Mouse (Mus musculus): Measurements from ENCODE around the gene Iscu. TPM values are rescaled to one million over a fixed set of nuclear protein-coding genes. Genes with fewer than 3 reads are reported as not detected.

Iscu gene
- polyA plus RNA-seq, 1 experiment, result 108 TPM

GRCm38 (mm10) chr5:113730641-113731121, 41.9 kb upstream of the Iscu start:
- TF ChIP-seq CTCF (IDR thresholded peaks at IDR 0.05; ENCODE audit: control insufficient read depth, insufficient read depth, low read length) (no peak), POLR2A (IDR thresholded peaks at IDR 0.05; ENCODE audit: borderline replicate concordance, control insufficient read depth, low read depth, low read length) (no peak)
- 68% methylated on average over 7 of the region's 7 CpGs for whole genome bisulfite sequencing
- peaks cover 1% of the 10 kb centered on the region; the same call in 1 of the 2 replicates for H3K4me1 ChIP-seq (ENCODE audit: control insufficient read depth, insufficient read depth, low read length)

GRCm38 (mm10) chr5:113731174-113731573, 41.4 kb upstream of the Iscu start:
- WGBS, result 82% methylated on average over 7 of the region's 7 CpGs
- no peak for TF ChIP-seq POLR2A (IDR thresholded peaks at IDR 0.05; ENCODE audit: borderline replicate concordance, control insufficient read depth, low read depth, low read length)
- TF ChIP-seq CTCF (IDR thresholded peaks at IDR 0.05; ENCODE audit: control insufficient read depth, insufficient read depth, low read length), result no peak
- no peak overlapping the region for H3K27ac ChIP-seq (ENCODE audit: control insufficient read depth, insufficient read depth, low read depth, low read length, poor library complexity)
- H3K4me1 ChIP-seq (ENCODE audit: control insufficient read depth, insufficient read depth, low read length), result peaks cover 1% of the 10 kb centered on the region; the same call in 1 of the 2 replicates
- no peak overlapping the region for H3K4me3 ChIP-seq (replicated peaks; ENCODE audit: control insufficient read depth, low read depth, low read length)

More at GRCm38 (mm10) chr5:113730641-113731121, 41.9 kb upstream of the Iscu start:
- Histone ChIP-seq H3K27ac (ENCODE audit: control insufficient read depth, insufficient read depth, low read depth, low read length, poor library complexity) (no peak overlapping the region), H3K4me3 (replicated peaks; ENCODE audit: control insufficient read depth, low read depth, low read length) (no peak overlapping the region)

- Histone ChIP-seq H3K27ac (ENCODE audit: control insufficient read depth, insufficient read depth, low read depth, low read length, poor library complexity) (no peak overlapping the region), H3K4me3 (replicated peaks; ENCODE audit: control insufficient read depth, low read depth, low read length) (no peak overlapping the region), H3K4me1 (ENCODE audit: control insufficient read depth, insufficient read depth, low read length) (peaks cover 1% of the 10 kb centered on the region; the same call in 1 of the 2 replicates)
- TF ChIP-seq CTCF (IDR thresholded peaks at IDR 0.05; ENCODE audit: control insufficient read depth, insufficient read depth, low read length) (peak; percentile 74), POLR2A (IDR thresholded peaks at IDR 0.05; ENCODE audit: borderline replicate concordance, control insufficient read depth, low read depth, low read length) (no peak)
- 28% methylated on average over 6 of the region's 6 CpGs for WGBS
Measured at GRCm38 (mm10) chr5:113732182-113732581, 40.4 kb upstream of the Iscu start.

- Histone ChIP-seq H3K4me3 (replicated peaks; ENCODE audit: control insufficient read depth, low read depth, low read length) (no peak overlapping the region), H3K27ac (ENCODE audit: control insufficient read depth, insufficient read depth, low read depth, low read length, poor library complexity) (no peak overlapping the region), H3K4me1 (ENCODE audit: control insufficient read depth, insufficient read depth, low read length) (peaks cover 1% of the 10 kb centered on the region; the same call in 1 of the 2 replicates)
- TF ChIP-seq POLR2A (IDR thresholded peaks at IDR 0.05; ENCODE audit: borderline replicate concordance, control insufficient read depth, low read depth, low read length), result no peak
- 80% methylated on average over 5 of the region's 5 CpGs for WGBS
Measured at GRCm38 (mm10) chr5:113734376-113734775, 38.2 kb upstream of the Iscu start.

GRCm38 (mm10) chr5:113735023-113735344, 37.6 kb upstream of the Iscu start:
- 31% methylated on average over 7 of the region's 7 CpGs for WGBS
- Histone ChIP-seq H3K4me3 (replicated peaks; ENCODE audit: control insufficient read depth, low read depth, low read length) (peak overlapping the region; percentile 83), H3K4me1 (ENCODE audit: control insufficient read depth, insufficient read depth, low read length) (peaks cover 1% of the 10 kb centered on the region; the same call in 1 of the 2 replicates), H3K27ac (ENCODE audit: control insufficient read depth, insufficient read depth, low read depth, low read length, poor library complexity) (peak overlapping the region; percentile 97)
- TF ChIP-seq POLR2A (IDR thresholded peaks at IDR 0.05; ENCODE audit: borderline replicate concordance, control insufficient read depth, low read depth, low read length) (no peak), CTCF (IDR thresholded peaks at IDR 0.05; ENCODE audit: control insufficient read depth, insufficient read depth, low read length) (no peak)

- under 1% methylated on average over 71 of the region's 71 CpGs for WGBS
- H3K4me1 ChIP-seq (ENCODE audit: control insufficient read depth, insufficient read depth, low read length), result peaks cover 1% of the 10 kb centered on the region; the same call in 1 of the 2 replicates
Measured at GRCm38 (mm10) chr5:113735345-113736112, 37.0 kb upstream of the Iscu start, which contains the start of gene Ficd. Gene Ficd (plus strand): TSS chr5:113735803.

GRCm38 (mm10) chr5:113736113-113736502, 36.4 kb upstream of the Iscu start:
- Histone ChIP-seq H3K4me3 (replicated peaks; ENCODE audit: control insufficient read depth, low read depth, low read length) (peak overlapping the region; percentile 83), H3K4me1 (ENCODE audit: control insufficient read depth, insufficient read depth, low read length) (peaks cover 1% of the 10 kb centered on the region; the same call in 1 of the 2 replicates), H3K27ac (ENCODE audit: control insufficient read depth, insufficient read depth, low read depth, low read length, poor library complexity) (peak overlapping the region; percentile 97)
- 1% methylated on average over 10 of the region's 10 CpGs for WGBS
- TF ChIP-seq POLR2A (IDR thresholded peaks at IDR 0.05; ENCODE audit: borderline replicate concordance, control insufficient read depth, low read depth, low read length), result no peak
- no peak for TF ChIP-seq CTCF (IDR thresholded peaks at IDR 0.05; ENCODE audit: control insufficient read depth, insufficient read depth, low read length)

More at GRCm38 (mm10) chr5:113735345-113736112, 37.0 kb upstream of the Iscu start, which contains the start of gene Ficd:
- Histone ChIP-seq H3K4me3 (replicated peaks; ENCODE audit: control insufficient read depth, low read depth, low read length) (peak within 1 kb of the TSS; percentile 83), H3K27ac (ENCODE audit: control insufficient read depth, insufficient read depth, low read depth, low read length, poor library complexity) (peak within 1 kb of the TSS; percentile 97)
- TF ChIP-seq CTCF (IDR thresholded peaks at IDR 0.05; ENCODE audit: control insufficient read depth, insufficient read depth, low read length), result no peak
- TF ChIP-seq POLR2A (IDR thresholded peaks at IDR 0.05; ENCODE audit: borderline replicate concordance, control insufficient read depth, low read depth, low read length), result peak; percentile 62; the same call in 1 of the 2 replicates

GRCm38 (mm10) chr5:113736522-113737164, 35.9 kb upstream of the Iscu start:
- WGBS, result 57% methylated on average over 15 of the region's 15 CpGs
- H3K27ac ChIP-seq (ENCODE audit: control insufficient read depth, insufficient read depth, low read depth, low read length, poor library complexity), result no peak overlapping the region
- TF ChIP-seq POLR2A (IDR thresholded peaks at IDR 0.05; ENCODE audit: borderline replicate concordance, control insufficient read depth, low read depth, low read length) (no peak), CTCF (IDR thresholded peaks at IDR 0.05; ENCODE audit: control insufficient read depth, insufficient read depth, low read length) (no peak)

More at GRCm38 (mm10) chr5:113736522-113737164, 35.9 kb upstream of the Iscu start:
- Histone ChIP-seq H3K4me3 (replicated peaks; ENCODE audit: control insufficient read depth, low read depth, low read length) (peak overlapping the region; percentile 83), H3K4me1 (ENCODE audit: control insufficient read depth, insufficient read depth, low read length) (peaks cover 1% of the 10 kb centered on the region; the same call in 1 of the 2 replicates)

Data from bone marrow, adult 2 months (tissue).